Mouse (Mus musculus): ENCODE measurements around the gene Spata5. TPM values are rescaled to one million over a fixed set of nuclear protein-coding genes. Genes with fewer than 3 reads are reported as not detected.
"Not testable (repeated sequence)": the region's sequence is repeated elsewhere in the genome, so short reads cannot be mapped to it uniquely, and the experiment has no call there.

Gene Spata5
- polyA plus RNA-seq, 1 experiment from 2014 or later = 26.2 TPM

- no peaks in the 10 kb centered on the region for H3K9me3 ChIP-seq (ENCODE audit: control insufficient read depth, low read length)
- H3K36me3 ChIP-seq (ENCODE audit: control insufficient read depth, insufficient read depth, low read length) = no peaks in the 10 kb centered on the region
- no peak overlapping the region for H3K9ac ChIP-seq (ENCODE audit: low read depth, low read length)
- H3K4me3 ChIP-seq (ENCODE audit: low read length) = no peak overlapping the region
- H3K4me1 ChIP-seq (ENCODE audit: control insufficient read depth, insufficient read depth, low read length) = no peaks in the 10 kb centered on the region
- WGBS = 82% methylated on average over 3 of the region's 3 CpGs
- no peak overlapping the region for H3K27ac ChIP-seq (ENCODE audit: low read length)
- no peak overlapping the region for H3K4me2 ChIP-seq (ENCODE audit: low read depth, low read length)
- ATAC-seq = no peak
- H3K27me3 ChIP-seq (replicated peaks; ENCODE audit: control insufficient read depth, insufficient read depth, low read length) = no peaks in the 10 kb centered on the region
Measured at GRCm38 (mm10) chr3:37520334-37521023, 100.8 kb downstream of the Spata5 start.

GRCm38 (mm10) chr3:37532079-37532478 lies 112.4 kb downstream of the Spata5 start:
- Histone ChIP-seq H3K27ac (ENCODE audit: low read length) (no peak overlapping the region), H3K36me3 (ENCODE audit: control insufficient read depth, insufficient read depth, low read length) (no peaks in the 10 kb centered on the region), H3K9ac (ENCODE audit: low read depth, low read length) (no peak overlapping the region), H3K4me1 (ENCODE audit: control insufficient read depth, insufficient read depth, low read length) (no peaks in the 10 kb centered on the region), H3K4me2 (ENCODE audit: low read depth, low read length) (no peak overlapping the region), H3K27me3 (replicated peaks; ENCODE audit: control insufficient read depth, insufficient read depth, low read length) (no peaks in the 10 kb centered on the region), H3K9me3 (ENCODE audit: control insufficient read depth, low read length) (no peaks in the 10 kb centered on the region), H3K4me3 (ENCODE audit: low read length) (no peak overlapping the region)
- ATAC-seq = no peak

GRCm38 (mm10) chr3:37540701-37541100 lies 121.0 kb downstream of the Spata5 start:
- not testable (repeated sequence) for H3K27ac ChIP-seq (ENCODE audit: low read length); H3K4me3 ChIP-seq (ENCODE audit: low read length); H3K4me2 ChIP-seq (ENCODE audit: low read depth, low read length); H3K9ac ChIP-seq (ENCODE audit: low read depth, low read length); H3K4me1 ChIP-seq (ENCODE audit: control insufficient read depth, insufficient read depth, low read length); ATAC-seq; H3K9me3 ChIP-seq (ENCODE audit: control insufficient read depth, low read length); H3K36me3 ChIP-seq (ENCODE audit: control insufficient read depth, insufficient read depth, low read length); H3K27me3 ChIP-seq (replicated peaks; ENCODE audit: control insufficient read depth, insufficient read depth, low read length)
- WGBS = 94% methylated on average over 2 of the region's 2 CpGs

GRCm38 (mm10) chr3:37546351-37546750 lies 126.7 kb downstream of the Spata5 start:
- Histone ChIP-seq H3K9me3 (ENCODE audit: control insufficient read depth, low read length) (no peaks in the 10 kb centered on the region), H3K27ac (ENCODE audit: low read length) (no peak overlapping the region), H3K27me3 (replicated peaks; ENCODE audit: control insufficient read depth, insufficient read depth, low read length) (no peaks in the 10 kb centered on the region), H3K4me1 (ENCODE audit: control insufficient read depth, insufficient read depth, low read length) (no peaks in the 10 kb centered on the region), H3K36me3 (ENCODE audit: control insufficient read depth, insufficient read depth, low read length) (no peaks in the 10 kb centered on the region), H3K9ac (ENCODE audit: low read depth, low read length) (no peak overlapping the region), H3K4me3 (ENCODE audit: low read length) (no peak overlapping the region), H3K4me2 (ENCODE audit: low read depth, low read length) (no peak overlapping the region)
- WGBS = 87% methylated on average over 4 of the region's 4 CpGs
- ATAC-seq = no peak

- Histone ChIP-seq H3K27me3 (replicated peaks; ENCODE audit: control insufficient read depth, insufficient read depth, low read length) (no peaks in the 10 kb centered on the region), H3K4me2 (ENCODE audit: low read depth, low read length) (no peak overlapping the region), H3K4me1 (ENCODE audit: control insufficient read depth, insufficient read depth, low read length) (no peaks in the 10 kb centered on the region), H3K27ac (ENCODE audit: low read length) (no peak overlapping the region), H3K9ac (ENCODE audit: low read depth, low read length) (no peak overlapping the region), H3K36me3 (ENCODE audit: control insufficient read depth, insufficient read depth, low read length) (no peaks in the 10 kb centered on the region), H3K4me3 (ENCODE audit: low read length) (no peak overlapping the region), H3K9me3 (ENCODE audit: control insufficient read depth, low read length) (no peaks in the 10 kb centered on the region)
- ATAC-seq = no peak
- WGBS = 84% methylated on average over 3 of the region's 3 CpGs
Measured at GRCm38 (mm10) chr3:37550190-37550589, 130.5 kb downstream of the Spata5 start.

- Histone ChIP-seq H3K36me3 (ENCODE audit: control insufficient read depth, insufficient read depth, low read length) (no peaks in the 10 kb centered on the region), H3K4me2 (ENCODE audit: low read depth, low read length) (no peak overlapping the region), H3K9ac (ENCODE audit: low read depth, low read length) (no peak overlapping the region), H3K4me3 (ENCODE audit: low read length) (no peak overlapping the region), H3K9me3 (ENCODE audit: control insufficient read depth, low read length) (no peaks in the 10 kb centered on the region), H3K27ac (ENCODE audit: low read length) (no peak overlapping the region), H3K4me1 (ENCODE audit: control insufficient read depth, insufficient read depth, low read length) (no peaks in the 10 kb centered on the region), H3K27me3 (replicated peaks; ENCODE audit: control insufficient read depth, insufficient read depth, low read length) (no peaks in the 10 kb centered on the region)
- no peak for ATAC-seq
- 56% methylated on average over 1 of the region's 1 CpGs for WGBS
Measured at GRCm38 (mm10) chr3:37550594-37550993, 130.9 kb downstream of the Spata5 start.

- no peak overlapping the region for H3K4me3 ChIP-seq (ENCODE audit: low read length)
- H3K4me1 ChIP-seq (ENCODE audit: control insufficient read depth, insufficient read depth, low read length) = peaks cover 2% of the 10 kb centered on the region; the same call in 1 of the 2 replicates
Measured at GRCm38 (mm10) chr3:37551486-37551885, 131.8 kb downstream of the Spata5 start.

GRCm38 (mm10) chr3:37552244-37552643 lies 132.5 kb downstream of the Spata5 start:
- Histone ChIP-seq H3K36me3 (ENCODE audit: control insufficient read depth, insufficient read depth, low read length) (no peaks in the 10 kb centered on the region), H3K4me3 (ENCODE audit: low read length) (no peak overlapping the region), H3K27ac (ENCODE audit: low read length) (no peak overlapping the region), H3K9ac (ENCODE audit: low read depth, low read length) (no peak overlapping the region), H3K9me3 (ENCODE audit: control insufficient read depth, low read length) (no peaks in the 10 kb centered on the region), H3K27me3 (replicated peaks; ENCODE audit: control insufficient read depth, insufficient read depth, low read length) (no peaks in the 10 kb centered on the region), H3K4me2 (ENCODE audit: low read depth, low read length) (no peak overlapping the region), H3K4me1 (ENCODE audit: control insufficient read depth, insufficient read depth, low read length) (peaks cover 7% of the 10 kb centered on the region; the same call in 1 of the 2 replicates)
- no peak for ATAC-seq
- 87% methylated on average over 3 of the region's 3 CpGs for WGBS

More at GRCm38 (mm10) chr3:37551486-37551885, 131.8 kb downstream of the Spata5 start:
- Histone ChIP-seq H3K9ac (ENCODE audit: low read depth, low read length) (no peak overlapping the region), H3K4me2 (ENCODE audit: low read depth, low read length) (no peak overlapping the region), H3K9me3 (ENCODE audit: control insufficient read depth, low read length) (no peaks in the 10 kb centered on the region), H3K27me3 (replicated peaks; ENCODE audit: control insufficient read depth, insufficient read depth, low read length) (no peaks in the 10 kb centered on the region), H3K36me3 (ENCODE audit: control insufficient read depth, insufficient read depth, low read length) (no peaks in the 10 kb centered on the region), H3K27ac (ENCODE audit: low read length) (no peak overlapping the region)
- WGBS = 86% methylated on average over 1 of the region's 1 CpGs
- no peak for ATAC-seq

- WGBS = 83% methylated on average over 1 of the region's 1 CpGs
- Histone ChIP-seq H3K36me3 (ENCODE audit: control insufficient read depth, insufficient read depth, low read length) (no peaks in the 10 kb centered on the region), H3K9me3 (ENCODE audit: control insufficient read depth, low read length) (no peaks in the 10 kb centered on the region), H3K4me3 (ENCODE audit: low read length) (no peak overlapping the region), H3K27me3 (replicated peaks; ENCODE audit: control insufficient read depth, insufficient read depth, low read length) (no peaks in the 10 kb centered on the region), H3K4me2 (ENCODE audit: low read depth, low read length) (no peak overlapping the region), H3K9ac (ENCODE audit: low read depth, low read length) (no peak overlapping the region), H3K4me1 (ENCODE audit: control insufficient read depth, insufficient read depth, low read length) (peaks cover 9% of the 10 kb centered on the region; the same call in 1 of the 2 replicates), H3K27ac (ENCODE audit: low read length) (no peak overlapping the region)
- no peak for ATAC-seq
Measured at GRCm38 (mm10) chr3:37553371-37554033, 133.8 kb downstream of the Spata5 start.

Measured in intestine, embryonic 16.5 days (tissue).